Mouse (Mus musculus) ovary, adult 2 months (tissue): ENCODE data around the gene Trim16. TPM values are rescaled to one million over a fixed set of nuclear protein-coding genes. Genes with fewer than 3 reads are reported as not detected.

Experiments
- polyA plus RNA-seq: library from polyadenylated mRNA; depleted of rRNA; stranded (reverse); fragments of >200 nt; gene quantifications from 2 replicates; pipeline ENCODE4 v1.2.3, GENCODE M21; 2012; rRNA removed

The Trim16 gene
- polyA plus RNA-seq, result 3.5 and 3.6 TPM in 2 replicates

GRCm38 (mm10) chr11:62820059-62820541 is at the start of gene Trim16:
Trim16 (plus strand) TSS chr11:62820231.

GRCm38 (mm10) chr11:62788935-62789616 is 31.0 kb upstream of the Trim16 start, which contains the start of gene Zfp286:
Zfp286 (minus strand) TSS chr11:62789462.

GRCm38 (mm10) chr11:62846961-62847654 is 27.1 kb downstream of the Trim16 start, which contains the start of gene Fbxw10:
Fbxw10 (plus strand) TSS chr11:62847069.

GRCm38 (mm10) chr11:62879220-62880048 is 59.4 kb downstream of the Trim16 start, which contains the start of gene Tvp23b:
Tvp23b (plus strand) TSS chr11:62879455.

Other genes with a start within 250 kb of the Trim16 start
- 16.8 and 16.9 TPM in 2 replicates for gene Trpv2, start 245.7 kb upstream of the Trim16 start, polyA plus RNA-seq
- gene Lrrc75a, start 171.7 kb upstream of the Trim16 start, polyA plus RNA-seq, result 56.1 and 58.1 TPM in 2 replicates
- 79.6 and 85.9 TPM in 2 replicates for gene Mmgt2, start 171.6 kb upstream of the Trim16 start, polyA plus RNA-seq
- 1.7 and 1.9 TPM in 2 replicates for gene Zfp287, start 88.3 kb upstream of the Trim16 start, polyA plus RNA-seq
- not detected in 2 replicates for gene Gm10428, start 67.1 kb upstream of the Trim16 start, polyA plus RNA-seq
- 1.3 and 1.4 TPM in 2 replicates for gene Zfp286, start 30.8 kb upstream of the Trim16 start, polyA plus RNA-seq
- 0.40 and 0.48 TPM in 2 replicates for gene Fbxw10, start 26.8 kb downstream of the Trim16 start, polyA plus RNA-seq
- 10.6 and 10.8 TPM in 2 replicates for gene Tvp23b, start 59.2 kb downstream of the Trim16 start, polyA plus RNA-seq
- not detected in 2 replicates for gene Cdrt4, start 131.0 kb downstream of the Trim16 start, polyA plus RNA-seq
- 0.72 and 1.0 TPM in 2 replicates for gene Tekt3, start 241.4 kb downstream of the Trim16 start, polyA plus RNA-seq